Mouse (Mus musculus): Measurements from ENCODE around the gene Etv4. TPM values are rescaled to one million over a fixed set of nuclear protein-coding genes. Genes with fewer than 3 reads are reported as not detected.

Etv4 gene
- total RNA-seq, 2 experiments from 2014 or later = 0.26 to 0.53 TPM

- peak; percentile 96 for DNase-seq (ENCODE audit: low spot score)
- intact Hi-C loops (cut with DNase I) = loop anchor here (1.0 to 10.0 kb wide), 2 partner anchors 73 to 278 kb away; no protein-coding TSS in a partner anchor
Measured at GRCm38 (mm10) chr11:101732518-101733440, 52.4 kb downstream of the Etv4 start, which contains the start of gene Dhx8. Gene Dhx8, plus strand, starts transcription at chr11:101732919.

GRCm38 (mm10) chr11:101729308-101729707 is 55.9 kb downstream of the Etv4 start:
- no peak for DNase-seq (ENCODE audit: low spot score)
- intact Hi-C loops (cut with DNase I) = no loop called here

GRCm38 (mm10) chr11:101726765-101727164 is 58.4 kb downstream of the Etv4 start:
- intact Hi-C loops (cut with DNase I) = no loop called here

GRCm38 (mm10) chr11:101725043-101725442 is 60.1 kb downstream of the Etv4 start:
- intact Hi-C loops (cut with DNase I) = no loop called here
- no peak for DNase-seq (ENCODE audit: low spot score)

More at GRCm38 (mm10) chr11:101726765-101727164, 58.4 kb downstream of the Etv4 start:
- no peak for DNase-seq (ENCODE audit: low spot score)

- no peak for DNase-seq (ENCODE audit: low spot score)
- intact Hi-C loops (cut with DNase I) = no loop called here
Measured at GRCm38 (mm10) chr11:101719986-101720520, 65.1 kb downstream of the Etv4 start.

Other genes starting within 250 kb of the Etv4 start
- under 1 TPM; 0.45 to 0.81 TPM for gene Brca1, start 233.4 kb downstream of the Etv4 start, total RNA-seq (2021)
- gene Nbr1, start 233.2 kb downstream of the Etv4 start, total RNA-seq (2021) = 100 to 1,000 TPM in 1 of 2 experiments, 10 to 100 TPM in 1; 89.9 to 101 TPM
- gene Tmem106a, start 203.1 kb downstream of the Etv4 start, total RNA-seq (2021) = 1 to 10 TPM; 3.6 to 3.8 TPM
- not detected for gene Gm11634, start 186.1 kb downstream of the Etv4 start, total RNA-seq (2021)
- 10 to 100 TPM; 39.1 to 39.3 TPM for gene Rdm1, start 158.2 kb downstream of the Etv4 start, total RNA-seq (2021)
- gene Arl4d, start 119.8 kb downstream of the Etv4 start, total RNA-seq (2021) = 10 to 100 TPM; 21.6 to 31.0 TPM
- gene Dhx8, start 52.5 kb downstream of the Etv4 start, total RNA-seq (2021) = 10 to 100 TPM; 14.2 to 16.4 TPM
- 1 to 10 TPM; 7.8 to 9.9 TPM for gene Meox1, start 109.0 kb upstream of the Etv4 start, total RNA-seq (2021)
- 1 to 10 TPM; 1.5 to 1.6 TPM for gene Sost, start 181.6 kb upstream of the Etv4 start, total RNA-seq (2021)
- not detected for gene Cfap97d1, start 198.9 kb upstream of the Etv4 start, total RNA-seq (2021)
- 100 to 1,000 TPM; 115 to 122 TPM for gene Dusp3, start 201.6 kb upstream of the Etv4 start, total RNA-seq (2021)
- 1 to 10 TPM; 1.9 to 2.1 TPM for gene Mpp3, start 243.1 kb upstream of the Etv4 start, total RNA-seq (2021)

Measured in heart, postnatal 25 days (tissue).